Mouse (Mus musculus) testis, postnatal 10 days (tissue): ENCODE data around the gene Bik.

Source experiments
- DNase-seq: peaks from one replicate; pipeline ENCODE4 v3.0.0; 2021; ENCODE audit warnings: low spot score

Gene Bik

DNA sequence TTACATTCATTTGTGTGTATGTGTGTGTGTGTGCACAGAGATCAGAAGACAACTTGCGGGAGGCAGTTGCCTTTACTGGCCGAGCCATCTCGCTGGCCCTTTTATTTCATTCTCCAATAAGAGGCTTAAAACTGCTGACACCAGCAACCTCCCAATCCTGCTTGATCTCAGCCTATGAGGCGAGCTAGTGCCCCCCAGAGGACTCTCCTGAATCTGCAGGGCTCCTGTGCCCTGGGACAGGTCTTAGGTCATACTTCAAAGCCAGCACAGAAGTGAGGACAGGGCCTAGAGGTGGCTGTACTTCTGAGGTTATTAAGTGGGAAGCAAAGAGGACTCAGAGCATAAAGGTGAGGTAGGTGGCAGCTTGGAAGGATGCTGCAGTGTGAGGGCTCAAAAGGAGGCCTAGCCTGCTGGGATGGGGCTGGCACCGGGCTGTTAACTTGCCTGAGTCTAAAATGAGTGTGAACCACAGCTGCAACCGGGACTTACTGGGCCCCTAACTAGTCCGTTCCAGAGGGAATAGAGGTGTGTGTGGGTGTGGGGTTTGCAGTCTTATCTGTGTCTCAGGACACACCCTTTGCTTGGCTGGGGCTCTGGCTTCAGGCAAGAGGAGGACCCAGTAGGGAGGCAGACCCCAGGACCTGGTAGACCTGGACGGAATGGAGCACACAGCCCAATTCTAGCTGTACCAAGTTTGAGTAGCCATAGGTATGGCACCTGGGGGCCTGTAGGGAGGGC is 56.9 kb downstream of the Bik start:
- DNase-seq, result no peak

DNA sequence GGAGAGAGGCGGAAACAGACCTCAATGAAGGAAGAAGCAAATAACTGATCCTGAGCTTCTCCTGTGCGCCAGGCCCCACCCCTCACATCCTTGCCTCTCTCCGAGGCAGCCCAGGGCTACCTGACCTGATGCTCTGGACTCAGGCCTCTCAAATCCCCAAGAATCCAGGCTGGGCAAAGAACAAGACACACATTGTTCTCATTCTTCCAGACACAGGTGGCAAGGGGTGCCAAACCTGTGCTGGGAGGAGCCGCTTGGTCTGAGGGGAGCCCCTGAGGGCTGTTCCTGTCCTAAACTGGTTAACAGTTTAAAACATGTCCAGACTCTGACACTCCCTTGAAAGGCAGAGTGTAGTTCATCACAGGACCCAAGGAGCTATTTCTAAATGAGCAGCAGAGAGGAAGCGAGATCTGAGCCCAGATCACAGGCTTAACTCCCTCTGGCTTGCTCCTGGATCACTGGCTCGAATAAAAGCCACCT is 58.1 kb downstream of the Bik start:
- DNase-seq, result no peak

DNA sequence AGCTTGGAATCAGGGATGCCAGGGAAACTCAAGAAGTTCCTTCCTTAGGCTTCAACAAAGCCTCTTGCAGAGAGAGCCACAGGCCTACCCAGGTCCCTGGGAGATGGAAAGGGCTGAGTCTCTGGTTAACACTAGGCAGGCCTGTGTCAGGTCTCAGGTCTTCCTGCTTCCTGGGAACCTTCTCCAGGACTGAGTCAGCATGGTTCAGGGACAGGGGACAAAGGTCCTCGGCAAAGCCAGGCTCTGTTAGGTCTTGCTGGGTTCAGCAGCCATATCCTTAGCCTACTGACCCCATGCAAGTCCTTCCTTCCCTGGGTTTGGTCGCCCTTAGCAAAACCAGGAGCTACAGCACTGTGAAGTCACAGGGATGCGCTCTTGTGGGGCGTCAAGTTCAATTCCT is 64.2 kb downstream of the Bik start:
- no peak for DNase-seq

DNA sequence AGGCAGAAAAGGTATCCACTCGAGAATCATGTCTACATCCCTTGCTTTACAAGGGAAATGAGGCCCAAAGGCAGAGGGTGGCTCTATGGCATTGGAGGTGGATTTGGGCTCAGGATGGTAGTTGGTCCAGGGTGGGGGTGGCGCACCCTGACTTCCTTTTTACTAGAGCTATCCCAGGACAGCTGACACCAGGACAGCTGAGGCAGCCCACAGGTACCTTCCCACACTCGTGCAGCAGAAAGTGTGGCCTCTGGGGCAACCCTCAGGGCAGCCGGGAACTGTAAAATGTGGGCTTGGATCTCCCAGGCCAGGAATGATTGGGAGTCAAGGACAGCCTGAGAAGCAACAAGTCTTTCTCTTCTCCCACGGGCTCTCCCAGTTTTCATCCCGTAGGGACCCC is 65.1 kb downstream of the Bik start:
- no peak for DNase-seq

DNA sequence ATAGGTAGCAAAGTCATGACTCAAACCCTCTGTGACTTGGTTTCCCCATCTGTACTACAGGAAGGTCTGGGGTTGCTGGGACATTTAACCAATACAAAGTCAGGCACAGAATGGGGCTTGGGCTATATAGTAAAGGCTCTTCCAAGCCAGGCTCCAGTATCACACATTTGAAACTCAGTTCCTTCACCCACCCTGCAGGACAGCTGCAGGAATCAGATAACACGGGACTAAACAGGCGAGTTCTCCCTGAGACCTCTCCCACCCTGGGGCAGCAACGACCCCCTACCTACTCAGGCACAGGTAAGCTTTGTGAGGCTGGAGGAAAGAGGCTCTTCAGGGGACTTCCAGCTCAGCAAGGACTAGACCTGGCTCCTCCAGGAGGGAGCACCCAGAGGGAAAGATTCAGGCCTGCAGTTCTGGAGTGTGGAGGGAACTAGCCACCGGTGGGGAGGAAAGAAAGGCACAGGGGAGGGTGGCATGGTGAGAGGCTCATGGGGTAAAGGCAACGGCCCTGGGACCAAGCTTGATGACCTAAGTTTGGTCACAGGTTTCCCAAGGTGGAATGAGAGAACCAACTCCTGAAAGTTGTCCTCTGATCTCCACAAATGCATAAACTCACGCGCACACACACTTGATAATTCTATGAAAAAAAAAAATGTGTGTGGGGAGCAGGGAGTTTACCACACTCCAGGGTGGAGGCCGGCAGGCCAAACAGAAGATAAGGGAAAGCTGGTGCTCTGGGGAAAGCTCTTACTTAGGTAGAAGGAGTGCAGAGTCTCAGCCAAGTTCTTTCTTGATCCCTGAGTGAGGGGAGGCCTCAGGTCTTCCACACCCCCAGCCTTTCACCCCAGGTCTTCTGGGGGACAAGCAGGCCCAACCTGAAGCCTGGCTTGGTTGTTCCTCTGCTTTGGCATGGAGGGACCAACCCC is 65.9 kb downstream of the Bik start:
- no peak for DNase-seq

DNA sequence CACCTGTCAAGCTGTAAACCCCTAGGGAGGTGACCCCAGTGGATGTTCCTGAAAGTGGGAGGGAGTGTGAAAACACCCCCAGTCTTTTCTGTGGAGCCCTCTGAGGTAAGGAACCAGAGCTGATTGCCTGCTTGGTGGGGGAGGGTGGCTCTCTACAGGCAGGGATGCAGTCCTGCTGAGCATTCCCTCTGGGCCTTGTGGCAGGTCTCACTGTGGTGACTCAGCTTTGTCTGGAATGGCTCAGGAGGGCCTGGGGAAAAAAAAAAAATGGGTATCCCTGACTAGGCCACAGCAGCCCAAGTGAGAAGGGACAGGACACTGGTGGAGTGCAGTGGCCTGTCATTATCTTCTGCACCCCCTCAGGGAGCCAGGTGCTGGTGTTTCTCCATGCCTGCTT is 66.5 kb downstream of the Bik start:
- no peak for DNase-seq

DNA sequence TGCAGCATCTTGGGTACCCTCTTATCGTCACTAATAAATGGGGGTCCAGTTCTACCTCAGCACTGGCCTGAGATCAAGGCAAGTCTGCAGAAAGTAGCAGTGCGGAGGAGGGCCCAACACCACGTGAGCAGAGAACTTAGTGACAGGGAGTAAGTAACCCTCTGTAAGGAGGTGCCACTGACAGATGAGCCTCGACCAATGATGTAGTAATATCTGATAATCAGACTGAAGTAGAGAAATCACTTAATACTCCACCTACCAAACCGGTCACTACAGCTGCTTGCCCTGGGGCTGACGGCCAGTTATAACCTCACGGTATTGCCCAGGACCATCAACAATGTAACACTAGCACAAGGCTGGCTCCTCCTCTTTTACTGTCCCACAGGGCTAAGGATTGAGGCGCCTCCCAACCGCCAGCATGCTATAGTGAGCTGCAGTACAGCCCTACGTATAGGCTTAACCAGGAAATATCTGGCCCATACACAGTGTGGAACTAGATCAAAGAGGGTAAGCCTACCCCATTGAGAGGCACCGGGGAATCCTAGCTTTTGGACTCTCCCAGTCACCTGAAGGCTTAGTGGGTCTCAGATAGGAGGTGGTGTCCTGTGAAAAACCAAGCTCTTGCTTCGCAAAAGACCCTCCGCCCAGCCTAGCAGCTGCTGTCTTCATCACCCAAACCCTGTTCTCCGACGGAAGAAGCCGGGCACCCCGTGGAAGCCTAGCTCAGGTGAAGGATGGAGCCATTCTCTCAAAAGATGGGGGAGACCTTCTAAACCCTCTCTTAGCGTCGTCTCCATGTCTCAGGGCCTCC is 67.2 kb downstream of the Bik start:
- DNase-seq, result no peak
